Mouse (Mus musculus): ENCODE measurements around the gene Def8.

DNA sequence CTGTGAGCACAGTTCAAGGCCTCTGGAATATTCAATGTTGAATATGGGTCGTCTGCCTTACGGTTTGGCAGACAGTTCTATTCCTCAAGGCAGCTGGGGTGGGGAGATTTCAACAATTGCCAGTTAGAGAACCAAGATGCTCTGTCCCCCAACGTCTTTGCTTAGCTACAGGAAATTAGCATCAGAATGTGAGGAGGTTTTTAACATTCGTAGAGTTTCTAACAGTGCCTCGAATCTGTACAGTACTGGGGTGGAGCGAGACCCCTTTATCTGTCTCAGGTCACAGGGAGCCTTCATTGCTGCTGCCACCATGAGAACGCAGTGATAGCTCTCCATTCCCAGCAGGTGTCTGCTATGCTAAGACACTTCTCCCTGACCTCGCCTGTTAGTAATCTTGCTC, 47.2 kb upstream of the Def8 start:
- no peak for TF ChIP-seq CTCF (conservative IDR thresholded peaks at IDR 0.05 in 1 of 2, IDR thresholded peaks at IDR 0.05 in 1 of 2; ENCODE audit: low read depth in 2 of 2, low read length in 2 of 2)
- TF ChIP-seq JUND (conservative IDR thresholded peaks at IDR 0.05; ENCODE audit: low read depth, low read length) = no peak
- TF ChIP-seq RAD21 (IDR thresholded peaks at IDR 0.05; ENCODE audit: low read depth, low read length) = no peak
- TF ChIP-seq E2F4 (IDR thresholded peaks at IDR 0.05; ENCODE audit: insufficient replicate concordance, low read depth, low read length) = no peak
- no peak for TF ChIP-seq JUN (IDR thresholded peaks at IDR 0.05; ENCODE audit: insufficient read depth, low read depth, low read length)
- TF ChIP-seq MAX (IDR thresholded peaks at IDR 0.05; ENCODE audit: low read length) = no peak
- no peak for TF ChIP-seq POLR2A (IDR thresholded peaks at IDR 0.05; ENCODE audit: low read depth, low read length)
- no peak for TF ChIP-seq IRF4 (IDR thresholded peaks at IDR 0.05; ENCODE audit: low read depth, low read length)
